In genomic region chr2:34784085-34784484, GRCm38 (mm10) we compare ENCODE assay signal across 9 mouse cellular contexts. TPM values are rescaled to one million over a fixed set of nuclear protein-coding genes. Genes with fewer than 3 reads are reported as not detected.
DNase-seq lines count a peak whose midpoint lies in the region; ATAC-seq and TF ChIP-seq lines count a peak whose summit lies in the region.
"Had no signal": no experiment of that assay in that cellular context is flagged by ENCODE, and none has a peak within 500 bp of the region (broad histone marks: within the 10 kb centered on the region; RNA-seq: fewer than 3 reads in every experiment).

No protein-coding gene starts in this region.

- no peak overlapping the region for H3K9ac ChIP-seq in kidney, embryonic 16.5 days (replicated peaks; ENCODE audit: low read length)
- no peak overlapping the region for H3K9ac ChIP-seq in lung, postnatal 0 days (replicated peaks; ENCODE audit: low read depth)

- no peak overlapping the region for H3K27ac ChIP-seq in kidney, embryonic 16.5 days (ENCODE audit: low read length)
- H3K27ac ChIP-seq in lung, postnatal 0 days (ENCODE audit: low read length): no peak overlapping the region

- H3K27me3 ChIP-seq in kidney, embryonic 16.5 days (ENCODE audit: insufficient read depth, low read length): no peaks in the 10 kb centered on the region
- no peaks in the 10 kb centered on the region for H3K27me3 ChIP-seq in lung, postnatal 0 days (replicated peaks; ENCODE audit: insufficient read depth, low read length)
- H3K27me3 ChIP-seq: megakaryocyte, embryonic 14.5 days had no signal

- no peaks in the 10 kb centered on the region for H3K4me1 ChIP-seq in kidney, embryonic 16.5 days (ENCODE audit: insufficient read depth, low read length)
- no peaks in the 10 kb centered on the region for H3K4me1 ChIP-seq in lung, postnatal 0 days (ENCODE audit: insufficient read depth, low read depth, low read length)

- 80% methylated on average over 2 of the region's 2 CpGs for WGBS in kidney, embryonic 16.5 days
- 73% methylated on average over 2 of the region's 2 CpGs for WGBS in lung, postnatal 0 days

- TF ChIP-seq EP300 in lung, postnatal 0 days (IDR thresholded peaks at IDR 0.05): no peak

- H3K36me3 ChIP-seq in kidney, embryonic 16.5 days (ENCODE audit: insufficient read depth, low read length): peaks cover 50% of the 10 kb centered on the region
- peaks cover 12% of the 10 kb centered on the region; the same call in 1 of the 2 replicates for H3K36me3 ChIP-seq in lung, postnatal 0 days (ENCODE audit: insufficient read depth, low read length)

- peak; percentile 62 for DNase-seq in kidney, adult 18-20 months
- peak; percentile 74 for DNase-seq in ES-CJ7 (ENCODE audit: low read depth, low spot score)
- peak; percentile 27 for DNase-seq in brain, embryonic 14.5 days (ENCODE audit: low read depth)
- DNase-seq in heart, postnatal 36 days: peak; percentile 37 to 65
- peak; percentile 55 for DNase-seq in lung, postnatal 0 days (ENCODE audit: low spot score)
- peak; percentile 52 for DNase-seq in testis, postnatal 10 days (ENCODE audit: low spot score)
- no peak for DNase-seq in right cerebral cortex, postnatal 36 days (ENCODE audit: low spot score in 2 of 2)

- intact Hi-C loops in heart, postnatal 36 days (cut with DNase I): loop anchor here (1.0 to 5.0 kb wide), 2 partner anchors 186 to 323 kb away; partner anchors contain the start of gene Cntrl

- peak; percentile 74 for TF ChIP-seq CTCF in brain, embryonic 14.5 days (IDR thresholded peaks at IDR 0.05; ENCODE audit: borderline replicate concordance, extremely low read depth, insufficient read depth, insufficient read length)
- TF ChIP-seq CTCF in lung, postnatal 0 days (IDR thresholded peaks at IDR 0.05): peak; percentile 91

- no peak for TF ChIP-seq POLR2A in brain, embryonic 14.5 days (IDR thresholded peaks at IDR 0.05; ENCODE audit: borderline replicate concordance, extremely low read depth, insufficient read depth, insufficient read length, poor library complexity, severe bottlenecking)

- no peak overlapping the region for H3K4me3 ChIP-seq in kidney, embryonic 16.5 days (ENCODE audit: low read length)
- no peak overlapping the region for H3K4me3 ChIP-seq in lung, postnatal 0 days (ENCODE audit: low read depth, low read length)
- H3K4me3 ChIP-seq: megakaryocyte, embryonic 14.5 days had no signal

- no peak for ATAC-seq in kidney, embryonic 16.5 days (ENCODE audit: low FRiP score, low TSS enrichment)
- peak; percentile 60; the same call in 1 of the 2 replicates for ATAC-seq in lung, postnatal 0 days

- no peaks in the 10 kb centered on the region for H3K9me3 ChIP-seq in kidney, embryonic 16.5 days (ENCODE audit: low read length)
- no peaks in the 10 kb centered on the region for H3K9me3 ChIP-seq in lung, postnatal 0 days (ENCODE audit: low read length)
- H3K9me3 ChIP-seq: megakaryocyte, embryonic 14.5 days had no signal

- no peak overlapping the region for H3K4me2 ChIP-seq in kidney, embryonic 16.5 days (replicated peaks; ENCODE audit: low read depth, low read length)
- H3K4me2 ChIP-seq in lung, postnatal 0 days (replicated peaks; ENCODE audit: low read depth, low read length): no peak overlapping the region

RNA-seq across cellular contexts. Expression of gene Hspa5, which starts 12.3 kb away (rescaled TPM):
- 983 and 1,090 TPM in 2 replicates for polyA plus RNA-seq in kidney, embryonic 16.5 days (2015; fragmentation: Nextera tagmentation; extraction: Ambion mirVana)
- polyA plus RNA-seq in brain, embryonic 14.5 days (2012; rRNA removed): 361 and 367 TPM in 2 replicates
- 100 to 1,000 TPM; 565 to 705 TPM for total RNA-seq in heart, postnatal 36 days (2021)
- polyA plus RNA-seq in lung, postnatal 0 days (2015; fragmentation: Nextera tagmentation; extraction: Ambion mirVana): 372 and 523 TPM in 2 replicates

RNA-seq across cellular contexts. Expression of gene Rabepk, which starts 15.6 kb away (rescaled TPM):
- 38.9 and 39.0 TPM in 2 replicates for polyA plus RNA-seq in kidney, embryonic 16.5 days (2015; fragmentation: Nextera tagmentation; extraction: Ambion mirVana)
- polyA plus RNA-seq in brain, embryonic 14.5 days (2012; rRNA removed): 18.6 and 21.0 TPM in 2 replicates
- total RNA-seq in heart, postnatal 36 days (2021): 10 to 100 TPM; 12.2 to 14.2 TPM
- 18.5 and 19.6 TPM in 2 replicates for polyA plus RNA-seq in lung, postnatal 0 days (2015; fragmentation: Nextera tagmentation; extraction: Ambion mirVana)

RNA-seq across cellular contexts. Expression of gene Gapvd1, which starts 29.1 kb away (rescaled TPM):
- polyA plus RNA-seq in kidney, embryonic 16.5 days (2015; fragmentation: Nextera tagmentation; extraction: Ambion mirVana): 76.3 and 89.8 TPM in 2 replicates
- polyA plus RNA-seq in brain, embryonic 14.5 days (2012; rRNA removed): 40.0 and 61.7 TPM in 2 replicates
- total RNA-seq in heart, postnatal 36 days (2021): 10 to 100 TPM; 37.5 to 41.5 TPM
- 50.1 and 58.5 TPM in 2 replicates for polyA plus RNA-seq in lung, postnatal 0 days (2015; fragmentation: Nextera tagmentation; extraction: Ambion mirVana)

RNA-seq across cellular contexts. Expression of gene Fbxw2, which starts 42.0 kb away (rescaled TPM):
- polyA plus RNA-seq in kidney, embryonic 16.5 days (2015; fragmentation: Nextera tagmentation; extraction: Ambion mirVana): 81.7 and 82.0 TPM in 2 replicates
- 60.9 and 67.3 TPM in 2 replicates for polyA plus RNA-seq in brain, embryonic 14.5 days (2012; rRNA removed)
- 10 to 100 TPM; 50.4 to 55.3 TPM for total RNA-seq in heart, postnatal 36 days (2021)
- 86.6 and 87.3 TPM in 2 replicates for polyA plus RNA-seq in lung, postnatal 0 days (2015; fragmentation: Nextera tagmentation; extraction: Ambion mirVana)

RNA-seq across cellular contexts. Expression of gene Gm34653, which starts 48.7 kb away (rescaled TPM):
- polyA plus RNA-seq in kidney, embryonic 16.5 days (2015; fragmentation: Nextera tagmentation; extraction: Ambion mirVana): 0.10 TPM in 1 of 2 replicates, not detected in the other
- polyA plus RNA-seq in brain, embryonic 14.5 days (2012; rRNA removed): 0.06 TPM in 1 of 2 replicates, not detected in the other
- not detected for total RNA-seq in heart, postnatal 36 days (2021)
- polyA plus RNA-seq in lung, postnatal 0 days (2015; fragmentation: Nextera tagmentation; extraction: Ambion mirVana): not detected in 2 replicates

Comparison
In these comparisons a context has a peak if more than half of its experiments do, and no peak if none do; other contexts are left out.
1. DNase-seq: peak in kidney, adult 18-20 months (single experiment), ES-CJ7 (single experiment), brain, embryonic 14.5 days (single experiment), heart, postnatal 36 days (2 of 2), lung, postnatal 0 days (single experiment) and testis, postnatal 10 days (single experiment); none in right cerebral cortex, postnatal 36 days (0 of 2).